Mouse (Mus musculus) kidney, embryonic 15.5 days (tissue): ENCODE measurements at regions not wholly inside any gene's neighbourhood (a gene's known extent, or its start where the extent isn't known, plus 50 kb on each side); places are given as distances from the start of the nearest gene placed in this dataset.

ENCODE experiments used
- ATAC-seq: fragments of 200-750 bp; cut with Nextera tagmentation; replicated peaks from 2 replicates; pipeline ENCODE4 v1.8.0; 2017; ENCODE audit warnings: moderate TSS enrichment; ENCODE audit not compliant: low FRiP score
- H3K27ac ChIP-seq: fragments of 300-500 bp; sonication (generic); 2 replicates; pipeline ENCODE4 v1.5.1; 2015; ENCODE audit warnings: mild to moderate bottlenecking, inconsistent platforms
- H3K27me3 ChIP-seq: fragments of 300-500 bp; sonication (generic); 2 replicates; pipeline ENCODE4 v1.6.1; 2015; ENCODE audit warnings: inconsistent platforms
- H3K36me3 ChIP-seq: fragments of 300-500 bp; sonication (generic); 2 replicates; pipeline ENCODE4 v1.6.1; 2015; ENCODE audit warnings: inconsistent platforms
- H3K4me1 ChIP-seq: fragments of 300-500 bp; sonication (generic); 2 replicates; pipeline ENCODE4 v1.6.1; 2015; ENCODE audit warnings: inconsistent platforms
- H3K4me2 ChIP-seq: fragments of 300-500 bp; sonication (generic); 2 replicates; pipeline ENCODE4 v1.6.1; 2015; ENCODE audit warnings: moderate library complexity, mild to moderate bottlenecking, inconsistent platforms
- H3K4me3 ChIP-seq: fragments of 300-500 bp; sonication (generic); replicated peaks from 2 replicates; pipeline ENCODE4 v1.5.1; 2015; ENCODE audit warnings: mild to moderate bottlenecking, inconsistent platforms
- H3K9ac ChIP-seq: fragments of 300-500 bp; sonication (generic); 2 replicates; pipeline ENCODE4 v1.6.1; 2015; ENCODE audit warnings: mild to moderate bottlenecking, inconsistent platforms
- H3K9me3 ChIP-seq: fragments of 300-500 bp; sonication (generic); replicated peaks from 2 replicates; pipeline ENCODE4 v1.6.1; 2016; ENCODE audit warnings: inconsistent platforms
- WGBS: fragments of 180-500 bp; shearing (Covaris S2); methylation state at CpG from one replicate; pipeline ENCODE4 v1.1.7; 2015; ENCODE audit warnings: mixed read lengths; 5-methylcytosine and 5-hydroxymethylcytosine counted together

GRCm38 (mm10) chr1:128795654-128796053, 203.6 kb upstream of the Cxcr4 start:
- H3K27ac ChIP-seq: no peak overlapping the region
- H3K27me3 ChIP-seq: no peaks in the 10 kb centered on the region
- H3K4me2 ChIP-seq: no peak overlapping the region
- H3K4me1 ChIP-seq: no peaks in the 10 kb centered on the region
- no peaks in the 10 kb centered on the region for H3K9me3 ChIP-seq
- no peak overlapping the region for H3K9ac ChIP-seq
- no peak overlapping the region for H3K4me3 ChIP-seq
- no peak for ATAC-seq
- WGBS: 79% methylated on average over 6 of the region's 6 CpGs
- H3K36me3 ChIP-seq: no peaks in the 10 kb centered on the region

- Histone ChIP-seq H3K9me3 (no peaks in the 10 kb centered on the region), H3K9ac (no peak overlapping the region), H3K27ac (no peak overlapping the region), H3K4me3 (no peak overlapping the region), H3K36me3 (no peaks in the 10 kb centered on the region), H3K27me3 (no peaks in the 10 kb centered on the region), H3K4me1 (no peaks in the 10 kb centered on the region), H3K4me2 (no peak overlapping the region)
- no peak for ATAC-seq
- WGBS: 85% methylated on average over 6 of the region's 6 CpGs
These were observed 198.8 kb upstream of the Cxcr4 start for GRCm38 (mm10) chr1:128790881-128791280.

GRCm38 (mm10) chr1:128789567-128790335, 197.7 kb upstream of the Cxcr4 start:
- H3K36me3 ChIP-seq: no peaks in the 10 kb centered on the region
- H3K9ac ChIP-seq: no peak overlapping the region
- H3K27me3 ChIP-seq: no peaks in the 10 kb centered on the region
- 71% methylated on average over 3 of the region's 3 CpGs for WGBS
- no peaks in the 10 kb centered on the region for H3K4me1 ChIP-seq
- no peak overlapping the region for H3K27ac ChIP-seq
- ATAC-seq: no peak
- H3K4me2 ChIP-seq: no peak overlapping the region
- H3K4me3 ChIP-seq: no peak overlapping the region
- no peaks in the 10 kb centered on the region for H3K9me3 ChIP-seq

GRCm38 (mm10) chr1:128788227-128788626, 196.1 kb upstream of the Cxcr4 start:
- Histone ChIP-seq H3K36me3 (no peaks in the 10 kb centered on the region), H3K4me2 (no peak overlapping the region), H3K9me3 (no peaks in the 10 kb centered on the region), H3K27me3 (no peaks in the 10 kb centered on the region), H3K9ac (no peak overlapping the region), H3K4me1 (no peaks in the 10 kb centered on the region), H3K27ac (no peak overlapping the region), H3K4me3 (no peak overlapping the region)
- ATAC-seq: no peak
- WGBS: 41% methylated on average over 6 of the region's 6 CpGs

GRCm38 (mm10) chr1:128786941-128787569, 195.0 kb upstream of the Cxcr4 start:
- Histone ChIP-seq H3K9ac (no peak overlapping the region), H3K4me2 (no peak overlapping the region), H3K36me3 (no peaks in the 10 kb centered on the region), H3K9me3 (no peaks in the 10 kb centered on the region), H3K4me1 (no peaks in the 10 kb centered on the region), H3K27ac (no peak overlapping the region), H3K27me3 (no peaks in the 10 kb centered on the region), H3K4me3 (no peak overlapping the region)
- ATAC-seq: no peak
- 88% methylated on average over 14 of the region's 14 CpGs for WGBS

GRCm38 (mm10) chr1:128782286-128782685, 190.2 kb upstream of the Cxcr4 start:
- Histone ChIP-seq H3K27ac (no peak overlapping the region), H3K9ac (no peak overlapping the region), H3K4me2 (no peak overlapping the region), H3K4me3 (no peak overlapping the region), H3K4me1 (no peaks in the 10 kb centered on the region), H3K27me3 (no peaks in the 10 kb centered on the region), H3K9me3 (no peaks in the 10 kb centered on the region), H3K36me3 (no peaks in the 10 kb centered on the region)
- no peak for ATAC-seq
- WGBS: 59% methylated on average over 2 of the region's 2 CpGs

GRCm38 (mm10) chr1:128781871-128782270, 189.8 kb upstream of the Cxcr4 start:
- WGBS: 67% methylated on average over 7 of the region's 7 CpGs
- no peak for ATAC-seq

GRCm38 (mm10) chr1:128781311-128781710, 189.2 kb upstream of the Cxcr4 start:
- Histone ChIP-seq H3K27me3 (no peaks in the 10 kb centered on the region), H3K27ac (no peak overlapping the region), H3K36me3 (no peaks in the 10 kb centered on the region), H3K4me3 (no peak overlapping the region), H3K9me3 (no peaks in the 10 kb centered on the region), H3K9ac (no peak overlapping the region), H3K4me2 (no peak overlapping the region), H3K4me1 (no peaks in the 10 kb centered on the region)
- ATAC-seq: no peak
- WGBS: 81% methylated on average over 4 of the region's 4 CpGs

More at GRCm38 (mm10) chr1:128781871-128782270, 189.8 kb upstream of the Cxcr4 start:
- Histone ChIP-seq H3K9ac (no peak overlapping the region), H3K27me3 (no peaks in the 10 kb centered on the region), H3K4me3 (no peak overlapping the region), H3K27ac (no peak overlapping the region), H3K9me3 (no peaks in the 10 kb centered on the region), H3K4me1 (no peaks in the 10 kb centered on the region), H3K4me2 (no peak overlapping the region), H3K36me3 (no peaks in the 10 kb centered on the region)

GRCm38 (mm10) chr1:128779586-128780158, 187.6 kb upstream of the Cxcr4 start:
- Histone ChIP-seq H3K9ac (no peak overlapping the region), H3K9me3 (no peaks in the 10 kb centered on the region), H3K27ac (no peak overlapping the region), H3K36me3 (no peaks in the 10 kb centered on the region), H3K4me3 (no peak overlapping the region), H3K4me2 (no peak overlapping the region), H3K27me3 (no peaks in the 10 kb centered on the region), H3K4me1 (no peaks in the 10 kb centered on the region)
- ATAC-seq: no peak
- 53% methylated on average over 5 of the region's 5 CpGs for WGBS

GRCm38 (mm10) chr1:128772440-128772839, 180.3 kb upstream of the Cxcr4 start:
- no peaks in the 10 kb centered on the region for H3K4me1 ChIP-seq
- 86% methylated on average over 3 of the region's 3 CpGs for WGBS
- no peak for ATAC-seq
- no peak overlapping the region for H3K27ac ChIP-seq
- H3K4me2 ChIP-seq: no peak overlapping the region
- H3K4me3 ChIP-seq: no peak overlapping the region
- H3K27me3 ChIP-seq: no peaks in the 10 kb centered on the region
- no peaks in the 10 kb centered on the region for H3K36me3 ChIP-seq
- H3K9me3 ChIP-seq: no peaks in the 10 kb centered on the region
- H3K9ac ChIP-seq: no peak overlapping the region

- Histone ChIP-seq H3K27ac (no peak overlapping the region), H3K9me3 (no peaks in the 10 kb centered on the region), H3K36me3 (no peaks in the 10 kb centered on the region), H3K27me3 (no peaks in the 10 kb centered on the region), H3K4me2 (no peak overlapping the region), H3K9ac (no peak overlapping the region), H3K4me1 (no peaks in the 10 kb centered on the region), H3K4me3 (no peak overlapping the region)
- 93% methylated on average over 5 of the region's 5 CpGs for WGBS
- no peak for ATAC-seq
These were observed 178.7 kb upstream of the Cxcr4 start for GRCm38 (mm10) chr1:128770786-128771185.

- Histone ChIP-seq H3K36me3 (no peaks in the 10 kb centered on the region), H3K4me1 (no peaks in the 10 kb centered on the region), H3K4me3 (no peak overlapping the region), H3K4me2 (no peak overlapping the region), H3K9me3 (no peaks in the 10 kb centered on the region), H3K27ac (no peak overlapping the region), H3K9ac (no peak overlapping the region), H3K27me3 (no peaks in the 10 kb centered on the region)
- ATAC-seq: no peak
- 94% methylated on average over 6 of the region's 6 CpGs for WGBS
These were observed 175.9 kb upstream of the Cxcr4 start for GRCm38 (mm10) chr1:128767991-128768390.
